Mouse (Mus musculus) embryonic facial prominence, embryonic 11.5 days (tissue): ENCODE measurements at regions not wholly inside any gene's neighbourhood (a gene's known extent, or its start where the extent isn't known, plus 50 kb on each side); places are given as distances from the start of the nearest gene placed in this dataset.

Source experiments
- ATAC-seq: fragments of 200-750 bp; cut with Nextera tagmentation; replicated peaks from 2 replicates; pipeline ENCODE4 v1.8.0; 2017; ENCODE audit warnings: low read depth; ENCODE audit not compliant: insufficient number of reproducible peaks, low FRiP score, low TSS enrichment
- DNase-seq: peaks from one replicate; pipeline ENCODE4 v3.0.0-alpha.2; 2015; ENCODE audit warnings: low spot score
- H3K27ac ChIP-seq: fragments of 300-500 bp; sonication (generic); replicated peaks from 2 replicates; pipeline ENCODE4 v1.5.1; 2014; ENCODE audit warnings: mild to moderate bottlenecking, low read depth, low read length, control low read depth
- H3K27me3 ChIP-seq: fragments of 300-500 bp; sonication (generic); 2 replicates; pipeline ENCODE4 v1.6.1; 2014; ENCODE audit warnings: mild to moderate bottlenecking, low read length, moderate library complexity, mixed read lengths; ENCODE audit not compliant: control insufficient read depth, insufficient read depth
- H3K36me3 ChIP-seq: fragments of 300-500 bp; sonication (generic); replicated peaks from 2 replicates; pipeline ENCODE4 v1.6.1; 2014; ENCODE audit warnings: low read depth, mild to moderate bottlenecking, low read length, moderate library complexity, mixed read lengths; ENCODE audit not compliant: control insufficient read depth, insufficient read depth
- H3K4me1 ChIP-seq: fragments of 300-500 bp; sonication (generic); 2 replicates; pipeline ENCODE4 v1.6.1; 2014; ENCODE audit warnings: low read length, mixed read lengths; ENCODE audit not compliant: control insufficient read depth, insufficient read depth
- H3K4me2 ChIP-seq: fragments of 300-500 bp; sonication (generic); 2 replicates; pipeline ENCODE4 v1.6.1; 2014; ENCODE audit warnings: low read depth, mild to moderate bottlenecking, control low read depth, low read length, moderate library complexity
- H3K4me3 ChIP-seq: fragments of 300-500 bp; sonication (generic); 2 replicates; pipeline ENCODE4 v1.5.1; 2014; ENCODE audit warnings: low read depth, low read length, control low read depth
- H3K9ac ChIP-seq: fragments of 300-500 bp; sonication (generic); replicated peaks from 2 replicates; pipeline ENCODE4 v1.6.1; 2014; ENCODE audit warnings: mild to moderate bottlenecking, control low read depth, low read length
- H3K9me3 ChIP-seq: fragments of 300-500 bp; sonication (generic); replicated peaks from 2 replicates; pipeline ENCODE4 v1.6.1; 2016; ENCODE audit warnings: mild to moderate bottlenecking, low read length, inconsistent platforms, mixed read lengths; ENCODE audit not compliant: control insufficient read depth
- WGBS: fragments of 180-500 bp; shearing (Covaris S2); extraction: QIAGEN DNeasy Blood & Tissue Kit; methylation state at CpG from one replicate; pipeline ENCODE4 v1.1.7; 2014; 5-methylcytosine and 5-hydroxymethylcytosine counted together

GRCm38 (mm10) chr4:56251766-56252165 is 488.1 kb upstream of the Gm26657 start:
- no peaks in the 10 kb centered on the region for H3K9me3 ChIP-seq
- no peak overlapping the region for H3K9ac ChIP-seq
- no peak overlapping the region for H3K27ac ChIP-seq
- H3K4me2 ChIP-seq = no peak overlapping the region
- no peaks in the 10 kb centered on the region for H3K27me3 ChIP-seq
- WGBS = 84% methylated on average over 2 of the region's 2 CpGs
- ATAC-seq (no peak), DNase-seq (no peak)
- H3K4me1 ChIP-seq = no peaks in the 10 kb centered on the region; the same call in 1 of the 2 replicates
- no peaks in the 10 kb centered on the region for H3K36me3 ChIP-seq
- H3K4me3 ChIP-seq = no peak overlapping the region

DNA sequence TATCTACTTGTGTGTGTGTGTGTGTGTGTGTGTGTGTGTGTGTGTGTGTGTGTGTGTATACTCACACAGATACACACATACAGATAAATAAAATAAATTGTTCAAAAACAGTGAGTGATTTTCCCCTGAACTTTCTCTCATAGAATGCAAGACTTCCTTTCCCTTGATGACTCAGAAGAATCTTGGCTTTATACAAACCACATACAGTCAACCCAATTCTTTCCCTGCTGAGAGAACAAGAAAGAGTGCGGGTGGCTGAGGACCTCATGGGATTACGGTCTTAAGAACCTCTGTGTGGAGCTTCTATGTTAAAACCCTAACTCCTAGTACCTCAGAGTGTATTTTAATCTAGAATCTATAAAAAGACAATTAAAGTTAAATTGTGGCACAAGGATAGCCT is 489.3 kb upstream of the Gm26657 start:
- no peaks in the 10 kb centered on the region for H3K27me3 ChIP-seq
- DNase-seq (no peak), ATAC-seq (no peak)
- no peaks in the 10 kb centered on the region for H3K36me3 ChIP-seq
- no peak overlapping the region for H3K4me3 ChIP-seq
- H3K4me1 ChIP-seq = no peaks in the 10 kb centered on the region; the same call in 1 of the 2 replicates
- WGBS = 87% methylated on average over 2 of the region's 2 CpGs
- no peaks in the 10 kb centered on the region for H3K9me3 ChIP-seq
- no peak overlapping the region for H3K9ac ChIP-seq
- H3K27ac ChIP-seq = no peak overlapping the region
- H3K4me2 ChIP-seq = no peak overlapping the region

- DNase-seq = peak; percentile 87
- Histone ChIP-seq H3K4me1 (no peaks in the 10 kb centered on the region; the same call in 1 of the 2 replicates), H3K9ac (no peak overlapping the region), H3K27me3 (no peaks in the 10 kb centered on the region), H3K27ac (no peak overlapping the region), H3K4me2 (no peak overlapping the region), H3K4me3 (no peak overlapping the region), H3K36me3 (no peaks in the 10 kb centered on the region), H3K9me3 (no peaks in the 10 kb centered on the region)
- 36% methylated on average over 6 of the region's 6 CpGs for WGBS
- ATAC-seq = peak; percentile 52; the same call in 1 of the 2 replicates
Measured at GRCm38 (mm10) chr4:56243863-56244262, 496.0 kb upstream of the Gm26657 start.

DNA sequence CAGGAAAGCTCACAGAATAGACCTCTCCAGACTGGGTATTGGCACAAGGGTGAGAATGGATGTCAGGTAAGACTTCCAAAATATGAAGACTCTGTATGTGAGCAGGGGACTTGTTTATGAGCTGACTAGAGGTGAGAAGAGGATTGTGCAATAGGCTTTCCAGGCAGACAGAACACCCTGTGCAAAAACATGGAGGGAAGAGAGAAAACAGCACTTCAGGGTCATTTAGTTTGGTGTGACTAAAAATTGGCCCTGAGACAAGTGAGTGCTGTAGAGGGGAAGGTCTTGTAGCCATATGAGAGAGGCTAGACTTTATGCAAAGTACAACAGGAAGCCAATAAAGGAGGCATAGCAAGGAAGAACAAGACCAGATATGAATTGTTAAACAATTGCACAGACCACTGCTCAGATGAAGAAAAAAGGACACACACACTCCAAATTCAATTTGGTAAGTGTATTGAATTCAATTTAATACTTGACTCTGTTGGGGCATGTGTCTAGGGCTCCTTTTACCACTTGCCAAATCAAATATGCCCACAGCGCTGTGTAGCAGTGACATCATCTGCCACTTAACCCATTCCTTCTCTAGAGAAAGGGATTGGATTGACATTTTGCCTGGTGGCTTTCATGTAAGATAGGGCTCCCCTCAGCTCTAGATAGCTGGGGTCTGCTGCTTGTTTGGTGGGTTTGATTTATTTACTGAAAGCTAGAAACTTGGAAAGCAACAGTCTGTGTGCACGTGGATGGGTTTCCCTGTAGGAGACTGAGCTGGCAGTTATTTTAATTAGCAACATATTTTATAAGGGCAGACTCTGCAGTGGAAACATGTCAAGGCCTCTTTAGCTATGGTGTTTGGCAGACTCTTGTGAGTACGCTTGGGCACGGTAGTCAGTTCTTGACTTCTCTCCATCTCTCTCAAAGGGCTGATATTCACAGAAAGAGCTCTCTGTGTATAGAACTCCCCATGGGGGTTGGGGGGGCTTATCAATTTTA is 501.1 kb upstream of the Gm26657 start:
- H3K9me3 ChIP-seq = no peaks in the 10 kb centered on the region
- 74% methylated on average over 4 of the region's 4 CpGs for WGBS
- H3K4me3 ChIP-seq = no peak overlapping the region
- H3K4me1 ChIP-seq = no peaks in the 10 kb centered on the region
- no peak overlapping the region for H3K9ac ChIP-seq
- DNase-seq = no peak
- H3K27ac ChIP-seq = no peak overlapping the region
- no peaks in the 10 kb centered on the region for H3K27me3 ChIP-seq
- no peak overlapping the region for H3K4me2 ChIP-seq
- no peaks in the 10 kb centered on the region for H3K36me3 ChIP-seq
- no peak for ATAC-seq

DNA sequence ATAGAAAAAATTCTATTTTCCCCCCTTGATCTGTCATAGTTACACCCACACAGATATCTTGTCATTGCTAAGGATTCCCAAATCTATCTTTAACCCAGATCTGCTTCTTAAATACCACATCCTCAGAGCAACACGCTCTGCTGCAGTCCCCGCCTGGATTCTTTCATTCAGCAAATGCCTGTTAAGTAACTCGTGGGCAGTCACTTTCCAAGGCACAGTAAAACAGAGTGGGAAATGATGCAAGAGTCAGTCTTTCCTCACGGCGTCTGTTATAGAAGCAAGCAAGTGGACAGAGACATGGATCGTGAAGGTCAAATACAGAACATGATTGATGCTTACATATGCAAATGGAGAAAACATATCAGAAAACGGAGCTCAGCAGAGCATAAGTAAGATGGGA is 508.5 kb upstream of the Gm26657 start:
- no peaks in the 10 kb centered on the region for H3K27me3 ChIP-seq
- H3K36me3 ChIP-seq = no peaks in the 10 kb centered on the region
- H3K4me2 ChIP-seq = no peak overlapping the region
- no peak overlapping the region for H3K9ac ChIP-seq
- no peaks in the 10 kb centered on the region for H3K4me1 ChIP-seq
- no peaks in the 10 kb centered on the region for H3K9me3 ChIP-seq
- DNase-seq = no peak
- no peak for ATAC-seq
- 87% methylated on average over 7 of the region's 7 CpGs for whole genome bisulfite sequencing
- H3K4me3 ChIP-seq = no peak overlapping the region
- H3K27ac ChIP-seq = no peak overlapping the region

GRCm38 (mm10) chr4:56230451-56230850 is 509.4 kb upstream of the Gm26657 start:
- H3K27ac ChIP-seq = no peak overlapping the region
- no peaks in the 10 kb centered on the region for H3K36me3 ChIP-seq
- H3K9me3 ChIP-seq = no peaks in the 10 kb centered on the region
- WGBS = 73% methylated on average over 1 of the region's 1 CpGs
- H3K4me3 ChIP-seq = no peak overlapping the region
- DNase-seq (no peak), ATAC-seq (no peak)
- no peaks in the 10 kb centered on the region for H3K4me1 ChIP-seq
- H3K4me2 ChIP-seq = no peak overlapping the region
- H3K27me3 ChIP-seq = no peaks in the 10 kb centered on the region
- H3K9ac ChIP-seq = no peak overlapping the region

DNA sequence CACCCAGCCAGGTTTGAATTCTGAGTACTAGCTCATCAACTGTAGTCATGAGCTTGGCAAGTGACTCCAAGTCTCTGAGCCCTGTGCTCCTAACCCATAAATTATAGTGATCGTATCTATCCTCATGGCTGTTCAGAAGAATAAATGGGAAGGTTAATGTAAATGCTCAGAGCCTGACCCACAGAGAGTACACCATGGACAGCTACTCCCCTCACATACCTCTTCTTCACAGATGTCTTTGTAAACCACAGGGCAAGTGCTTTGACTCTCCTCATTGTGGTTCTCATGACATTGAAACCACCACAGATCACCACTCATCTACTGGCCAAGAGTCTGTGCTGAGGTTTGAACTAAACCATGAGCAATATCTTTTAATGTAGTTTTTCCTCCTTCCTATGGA is 513.4 kb upstream of the Gm26657 start:
- Histone ChIP-seq H3K9me3 (no peaks in the 10 kb centered on the region), H3K36me3 (no peaks in the 10 kb centered on the region), H3K4me2 (no peak overlapping the region), H3K27me3 (no peaks in the 10 kb centered on the region), H3K27ac (no peak overlapping the region), H3K4me1 (peaks cover 4% of the 10 kb centered on the region), H3K9ac (no peak overlapping the region), H3K4me3 (no peak overlapping the region)
- 90% methylated on average over 1 of the region's 1 CpGs for WGBS
- ATAC-seq = no peak
- DNase-seq = no peak

DNA sequence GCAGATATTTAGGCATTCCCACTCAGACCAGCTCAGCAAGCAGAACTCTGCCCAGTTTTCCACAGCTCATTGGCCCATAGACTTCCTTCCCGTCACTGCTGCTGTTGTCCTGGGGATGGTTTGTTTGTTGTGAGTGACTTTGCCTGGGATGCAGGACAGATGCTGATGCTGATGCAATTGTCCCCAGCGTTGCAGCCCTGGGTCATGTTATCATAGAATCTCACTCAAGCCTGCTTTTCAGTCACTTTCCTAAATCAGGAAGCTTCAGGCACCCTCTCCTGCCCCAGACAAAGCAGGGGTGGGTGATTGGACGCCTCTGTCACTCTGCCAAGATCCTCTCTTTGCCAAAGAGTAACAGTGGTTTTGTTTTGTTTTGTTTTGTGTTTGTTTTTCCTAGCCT is 515.3 kb upstream of the Gm26657 start:
- Histone ChIP-seq H3K4me3 (no peak overlapping the region), H3K9ac (no peak overlapping the region), H3K27me3 (no peaks in the 10 kb centered on the region), H3K27ac (no peak overlapping the region), H3K36me3 (no peaks in the 10 kb centered on the region), H3K4me2 (no peak overlapping the region), H3K4me1 (peaks cover 4% of the 10 kb centered on the region), H3K9me3 (no peaks in the 10 kb centered on the region)
- no peak for ATAC-seq
- no peak for DNase-seq
- whole genome bisulfite sequencing = 49% methylated on average over 3 of the region's 3 CpGs
